Mouse (Mus musculus): Measurements from ENCODE around the gene Rfx7.
"Not testable (repeated sequence)": the region's sequence is repeated elsewhere in the genome, so short reads cannot be mapped to it uniquely, and the experiment has no call there.

Rfx7 gene

DNA sequence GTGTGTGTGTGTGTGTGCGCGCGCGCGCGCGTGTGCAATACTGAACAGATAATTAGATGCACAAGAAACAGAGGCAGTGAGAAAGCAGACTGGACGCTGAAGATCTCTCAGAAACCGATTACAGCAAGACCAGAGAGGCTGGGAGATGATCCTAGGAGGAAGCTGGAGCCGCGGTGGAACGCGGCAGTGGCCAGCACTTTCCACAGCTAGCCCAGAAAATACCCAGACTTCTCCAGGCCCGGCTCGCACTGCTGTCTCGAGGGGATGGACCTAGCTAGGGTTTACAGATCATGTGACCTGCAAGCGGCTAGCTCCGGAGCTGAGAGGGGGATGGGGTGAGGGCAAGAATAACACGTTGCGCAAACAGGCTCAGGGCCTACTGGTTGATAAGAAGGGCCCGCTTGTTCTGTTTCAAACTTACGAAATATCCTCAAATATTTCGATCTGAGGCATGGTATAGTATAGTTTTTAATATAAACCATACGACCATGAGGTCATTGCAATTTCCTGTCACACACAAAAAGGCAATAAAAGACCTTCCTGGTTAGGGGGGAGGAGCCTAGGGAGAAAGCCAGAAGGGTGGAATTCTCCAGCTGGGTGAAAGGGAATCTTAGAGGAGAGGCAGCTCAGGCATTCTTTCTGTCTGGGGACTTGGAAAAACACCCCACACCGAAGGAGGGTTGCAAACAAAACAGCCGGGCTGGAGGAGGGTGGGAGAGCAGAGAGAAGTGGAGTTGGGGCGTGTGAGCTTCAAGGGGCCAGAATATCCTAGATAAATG, 108.0 kb downstream of the Rfx7 start:
- DNase-seq (ENCODE audit: low read depth, low spot score), result peak; percentile 98

DNA sequence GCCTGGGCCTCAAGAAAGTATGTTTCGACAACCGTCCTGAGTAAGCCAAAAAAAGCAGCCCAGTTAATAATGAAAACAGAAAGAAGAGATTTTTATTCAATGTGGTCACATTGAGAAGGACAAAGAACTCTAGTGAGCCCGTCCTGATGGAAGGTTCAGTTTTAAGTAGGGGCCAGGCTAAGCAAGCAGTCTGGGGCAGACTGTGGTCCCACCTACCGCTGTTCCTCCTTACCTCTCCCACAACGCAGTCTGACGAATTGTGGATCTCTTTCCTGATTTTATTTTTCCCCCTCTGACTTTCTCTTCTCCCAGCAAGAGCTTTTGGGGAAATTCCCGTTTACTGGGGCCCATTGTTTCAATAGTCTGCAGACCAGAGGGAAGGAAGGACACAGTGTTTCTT, 108.6 kb downstream of the Rfx7 start:
- DNase-seq (ENCODE audit: low read depth, low spot score), result peak; percentile 61

DNA sequence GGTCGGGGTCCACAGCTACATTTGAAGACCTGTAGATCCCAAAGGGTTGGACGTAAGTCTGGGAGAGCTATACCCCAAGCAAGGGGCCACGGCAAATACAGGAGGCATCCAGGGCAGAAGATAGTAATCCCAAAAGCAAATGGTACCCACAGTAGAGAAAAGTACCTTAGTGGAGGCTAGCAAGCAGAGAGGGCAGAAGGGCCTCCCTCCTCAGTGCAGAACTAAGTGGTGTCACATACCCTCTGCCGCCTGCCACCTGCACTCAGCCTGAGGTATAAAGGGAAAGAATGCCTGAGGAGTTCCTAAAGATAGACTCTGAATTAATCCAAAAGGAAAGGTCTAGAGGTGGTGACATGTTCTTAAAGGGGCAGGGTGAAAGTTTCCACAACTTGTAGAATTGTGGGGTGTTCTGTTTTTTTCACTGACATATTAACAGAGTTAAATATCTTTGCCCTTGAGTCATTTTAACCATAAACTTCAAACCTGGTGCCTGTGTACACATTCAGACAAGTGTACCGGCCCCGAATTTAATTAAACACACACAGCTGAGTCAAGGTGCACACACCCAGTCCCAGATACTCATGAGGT, 109.1 kb downstream of the Rfx7 start:
- peak; percentile 27 for DNase-seq (ENCODE audit: low read depth, low spot score)

DNA sequence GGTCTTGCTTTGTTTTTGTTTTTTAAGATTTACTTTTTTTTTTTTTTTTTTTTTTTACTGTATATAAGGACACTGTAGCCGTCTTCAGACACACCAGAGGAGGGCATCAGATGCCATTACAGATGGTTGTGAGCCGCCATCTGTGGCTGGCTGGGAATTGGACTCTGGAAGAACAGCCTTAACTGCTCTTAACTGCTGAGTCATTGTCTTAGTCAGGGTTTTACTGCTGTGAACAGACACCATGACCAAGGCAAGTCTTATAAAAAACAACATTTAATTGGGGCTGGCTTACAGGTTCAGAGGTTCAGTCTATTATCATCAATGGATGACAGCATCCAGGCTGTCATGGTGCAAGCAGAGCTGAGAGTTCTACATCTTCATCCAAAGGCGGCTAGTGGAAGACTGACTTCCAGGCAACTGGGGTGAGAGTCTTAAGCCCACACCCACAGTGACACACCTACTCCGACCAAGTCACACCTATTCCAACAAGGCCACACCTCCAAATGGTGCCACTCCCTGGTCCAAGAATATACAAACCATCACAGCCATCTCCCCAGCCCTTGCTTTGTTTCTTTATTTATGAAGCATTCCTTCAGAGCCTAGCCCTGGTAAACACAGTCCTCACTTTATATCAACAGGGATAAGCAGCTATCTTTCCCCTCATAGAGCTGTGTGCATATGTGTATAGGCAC, 110.9 kb downstream of the Rfx7 start:
- DNase-seq (ENCODE audit: low read depth, low spot score), result not testable (repeated sequence)

DNA sequence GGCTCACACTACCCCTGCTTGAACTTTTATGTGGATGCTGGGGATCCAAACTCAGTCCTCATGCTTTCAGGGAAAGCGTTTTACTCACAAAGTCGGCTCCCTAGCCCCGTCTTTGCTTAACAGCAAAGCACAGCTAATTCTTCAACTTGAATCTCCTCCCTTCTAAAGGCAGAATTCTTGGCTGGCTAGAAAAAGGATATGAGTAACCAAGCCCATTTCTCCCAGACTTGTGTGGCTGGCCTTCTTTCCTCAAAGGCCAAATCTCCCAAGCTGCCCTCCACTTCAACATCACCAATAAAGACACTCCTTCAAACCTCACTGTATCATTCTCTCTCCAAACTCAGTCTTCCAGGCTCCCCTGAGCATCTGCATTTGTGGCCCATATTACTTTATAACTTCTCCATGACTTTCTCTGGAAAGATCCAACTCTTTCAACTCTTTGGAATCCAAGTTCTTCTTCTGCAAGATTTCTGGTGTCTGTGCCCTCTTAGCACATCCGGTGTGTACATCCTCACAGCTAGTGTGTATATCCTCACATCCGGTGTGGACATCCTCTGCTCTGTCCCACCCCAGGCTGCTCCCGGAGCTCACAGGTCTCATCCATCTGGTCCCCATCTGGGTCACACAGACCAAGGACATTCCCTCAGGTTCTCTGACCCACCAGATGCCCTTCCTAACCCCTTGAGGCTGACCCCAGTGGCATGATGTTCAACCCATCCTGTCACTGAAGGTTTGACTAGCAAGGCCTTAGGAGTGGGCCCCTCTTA, 111.8 kb downstream of the Rfx7 start:
- DNase-seq (ENCODE audit: low read depth, low spot score), result peak; percentile 64

DNA sequence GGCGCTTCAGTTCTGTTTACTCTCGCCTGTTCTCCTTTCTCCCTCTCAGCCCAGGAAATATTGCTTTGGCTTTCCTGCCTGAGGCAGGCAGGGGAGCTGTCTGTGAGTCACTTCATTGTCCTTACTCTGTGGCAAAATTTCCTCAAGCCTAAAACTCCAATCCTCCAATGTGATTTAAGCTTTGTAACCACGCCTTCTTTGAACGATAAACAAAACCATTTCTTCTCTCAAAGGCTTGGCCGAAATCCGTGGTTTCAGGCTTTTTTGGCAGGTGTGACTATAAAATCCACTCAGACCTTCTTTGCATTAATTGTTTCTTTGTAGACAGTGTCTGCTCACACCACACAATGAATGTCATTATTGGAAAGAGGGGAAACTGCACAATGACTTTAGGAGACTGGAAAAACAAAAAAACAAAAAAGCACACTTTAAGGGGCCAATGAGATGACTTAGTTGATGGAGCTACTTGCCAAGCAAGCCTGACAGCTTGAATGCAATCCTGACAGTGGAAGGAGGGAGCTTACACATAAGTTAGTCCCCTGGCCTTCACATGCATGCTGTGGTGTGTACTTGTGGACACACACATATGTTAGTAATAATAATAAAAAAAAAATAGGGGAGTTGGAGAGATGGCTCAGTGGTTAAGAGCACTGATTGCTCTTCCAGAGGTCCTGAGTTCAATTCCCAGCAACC, 112.5 kb downstream of the Rfx7 start:
- peak; percentile 91 for DNase-seq (ENCODE audit: low read depth, low spot score)

DNA sequence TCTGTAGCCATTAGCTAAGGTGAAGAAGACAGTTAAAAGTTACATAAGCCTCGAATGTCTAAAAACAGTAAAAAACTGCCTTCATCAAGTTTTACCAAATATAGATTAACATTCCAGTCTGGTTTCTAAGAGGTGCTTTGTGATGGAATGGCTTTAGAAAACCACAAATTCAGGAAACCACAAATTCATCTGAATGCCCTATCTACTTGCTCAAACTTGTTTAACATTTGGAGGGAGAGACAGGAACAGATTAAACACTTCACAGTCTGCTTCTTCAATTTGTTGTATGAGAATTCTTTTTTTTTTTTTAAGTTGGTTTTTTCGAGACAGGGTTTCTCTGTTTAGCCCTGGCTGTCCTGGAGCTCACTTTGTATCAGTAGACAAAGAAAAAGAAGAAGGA, 117.7 kb downstream of the Rfx7 start:
- peak; percentile 66 for DNase-seq (ENCODE audit: low read depth, low spot score)

DNA sequence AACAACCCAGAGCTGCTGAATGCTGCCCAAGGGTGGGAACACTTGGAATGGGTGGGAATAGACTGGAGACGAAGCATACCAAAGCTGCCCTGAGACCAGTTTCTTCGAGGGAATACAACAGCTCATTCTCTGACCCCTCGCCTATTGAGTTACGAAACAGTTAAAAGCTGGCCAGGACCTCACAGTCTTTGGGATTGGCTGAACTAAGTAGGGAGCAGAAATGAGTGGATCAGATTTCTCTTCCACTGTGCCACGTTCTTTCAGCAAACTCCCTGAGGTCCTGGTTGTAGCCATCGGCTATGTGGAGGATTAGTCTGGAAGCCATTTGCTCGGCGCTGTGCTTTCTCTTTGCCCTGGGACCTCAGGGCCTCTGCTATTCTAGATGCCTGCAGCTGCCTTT, 120.9 kb downstream of the Rfx7 start:
- peak; percentile 99 for DNase-seq (ENCODE audit: low read depth, low spot score)

DNA sequence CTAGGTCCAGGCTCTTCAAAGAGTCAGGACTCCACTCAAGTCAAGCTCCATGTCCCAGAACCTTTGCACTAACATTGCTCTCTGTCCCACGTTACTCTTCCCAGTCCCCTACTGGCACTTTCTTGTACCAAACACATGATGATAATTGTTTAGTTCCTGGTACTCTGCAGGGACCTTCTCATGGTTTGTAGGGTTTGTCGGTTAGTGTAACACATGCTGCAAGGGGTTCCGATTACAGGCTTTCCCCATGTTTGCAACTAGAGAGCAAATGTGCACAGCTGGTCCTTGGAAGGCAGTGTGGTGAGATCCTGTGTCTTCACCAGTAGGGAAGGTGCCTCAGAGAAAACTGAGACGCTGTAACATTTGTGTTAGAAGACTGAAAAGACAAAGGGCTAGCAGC, 121.5 kb downstream of the Rfx7 start:
- DNase-seq (ENCODE audit: low read depth, low spot score), result peak; percentile 62

DNA sequence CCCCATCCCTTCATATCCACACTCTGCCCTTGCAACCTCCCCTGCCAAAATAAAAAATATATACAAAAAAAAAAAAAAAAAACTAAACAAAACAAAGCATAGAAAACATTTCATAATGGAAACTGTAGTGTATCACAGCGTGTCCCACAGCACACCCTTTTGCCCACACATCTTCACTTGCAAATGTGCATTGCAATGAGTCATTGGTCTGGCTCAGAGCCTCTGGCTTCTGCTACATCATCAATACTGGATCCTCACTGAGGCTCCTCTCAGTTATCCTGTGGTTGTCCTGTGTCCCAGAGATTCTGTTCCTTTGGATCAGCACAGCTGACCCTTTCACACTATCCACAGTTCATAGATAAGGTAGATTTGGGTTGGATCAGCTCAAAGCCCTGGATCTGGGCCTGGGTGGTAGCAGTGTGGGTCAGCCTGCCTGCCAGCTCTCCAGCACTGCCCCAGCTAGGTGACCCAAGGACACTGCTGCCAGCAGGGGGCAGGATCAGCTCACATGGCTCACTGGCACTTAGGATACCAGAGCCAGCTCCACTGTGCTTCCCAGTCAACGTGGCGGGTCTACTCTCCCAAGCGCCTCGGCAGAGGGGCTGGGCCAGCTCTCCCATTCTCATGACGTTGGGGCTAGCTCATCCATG, 122.7 kb downstream of the Rfx7 start:
- DNase-seq (ENCODE audit: low read depth, low spot score), result peak; percentile 50

DNA sequence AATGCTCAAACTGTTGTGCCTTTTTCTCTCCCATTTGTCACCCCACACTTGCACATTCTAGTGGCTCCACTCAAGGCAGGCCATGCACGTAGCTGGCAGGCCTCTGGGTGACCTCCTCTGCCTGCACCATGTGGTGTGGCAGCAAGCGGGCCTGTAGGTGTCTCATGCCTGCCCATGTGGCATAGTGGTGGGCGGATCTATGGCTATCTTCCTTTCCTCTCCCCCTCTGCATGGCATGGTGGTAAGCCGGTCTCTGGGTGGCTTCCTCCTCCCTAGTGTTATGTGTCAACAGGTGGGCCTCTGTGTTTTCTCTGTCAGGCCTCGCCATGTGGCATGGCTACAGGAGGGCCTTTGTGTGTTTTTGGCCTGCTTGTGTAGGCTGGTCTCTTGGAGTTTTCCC, 123.6 kb downstream of the Rfx7 start:
- DNase-seq (ENCODE audit: low read depth, low spot score), result no peak

DNA sequence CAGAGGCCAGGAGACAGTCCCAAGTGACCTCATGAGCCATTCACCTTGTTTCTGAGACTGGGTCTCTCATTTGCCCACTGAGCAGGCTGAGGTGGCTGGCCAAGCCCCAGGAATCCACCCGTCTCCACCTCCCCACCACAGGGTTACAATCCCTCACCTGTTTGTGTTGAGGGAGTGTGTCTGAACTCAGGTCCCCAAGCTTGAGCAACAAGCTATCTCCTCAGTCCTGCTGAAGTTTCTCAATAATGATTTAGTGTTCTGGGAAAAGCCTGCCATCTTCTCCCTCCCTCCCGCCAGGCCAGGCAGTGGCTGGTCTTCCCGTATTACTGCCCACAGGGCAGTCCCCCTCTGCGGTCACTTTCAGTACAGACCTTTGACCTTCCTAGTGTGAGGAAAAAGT, 124.5 kb downstream of the Rfx7 start:
- DNase-seq (ENCODE audit: low read depth, low spot score), result no peak

DNA sequence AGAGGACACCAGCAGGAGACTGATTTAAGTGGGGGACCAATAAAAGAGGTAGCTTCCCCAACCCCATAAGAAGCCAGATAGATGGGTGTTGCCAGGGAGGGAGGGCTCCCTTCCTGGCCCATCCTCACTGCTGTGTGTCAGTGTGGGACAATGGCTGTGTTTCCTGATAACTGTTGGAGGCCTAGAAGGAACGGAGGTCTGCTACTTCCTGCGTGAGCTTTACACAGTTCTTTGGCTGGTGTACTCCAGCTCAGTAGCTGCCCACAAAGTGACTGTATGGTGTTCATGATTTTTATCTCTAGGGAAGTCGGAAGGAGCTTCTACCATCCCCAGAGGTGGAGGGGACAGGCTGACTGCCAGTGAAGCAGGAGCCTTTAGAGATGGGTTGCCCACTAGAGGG, 124.9 kb downstream of the Rfx7 start:
- DNase-seq (ENCODE audit: low read depth, low spot score), result no peak

DNA sequence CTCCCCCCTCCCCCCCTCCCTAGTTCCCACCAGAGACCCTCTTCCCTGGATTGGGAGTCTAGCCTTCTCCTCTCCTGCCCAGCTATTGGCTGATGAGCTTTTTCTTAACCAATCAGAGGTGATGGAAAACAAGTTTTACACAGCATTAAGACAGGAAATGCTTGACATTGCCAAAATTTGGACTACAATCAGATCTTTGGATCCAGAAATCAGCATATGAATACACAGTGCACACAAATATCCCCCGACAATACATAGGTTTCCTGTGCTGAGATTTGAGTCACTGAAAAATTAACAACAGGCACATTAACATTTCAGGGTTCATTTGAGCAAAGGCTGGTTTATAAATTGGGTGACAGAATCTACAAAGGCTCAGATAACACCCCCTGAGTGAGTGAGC, 125.7 kb downstream of the Rfx7 start:
- DNase-seq (ENCODE audit: low read depth, low spot score), result no peak

DNA sequence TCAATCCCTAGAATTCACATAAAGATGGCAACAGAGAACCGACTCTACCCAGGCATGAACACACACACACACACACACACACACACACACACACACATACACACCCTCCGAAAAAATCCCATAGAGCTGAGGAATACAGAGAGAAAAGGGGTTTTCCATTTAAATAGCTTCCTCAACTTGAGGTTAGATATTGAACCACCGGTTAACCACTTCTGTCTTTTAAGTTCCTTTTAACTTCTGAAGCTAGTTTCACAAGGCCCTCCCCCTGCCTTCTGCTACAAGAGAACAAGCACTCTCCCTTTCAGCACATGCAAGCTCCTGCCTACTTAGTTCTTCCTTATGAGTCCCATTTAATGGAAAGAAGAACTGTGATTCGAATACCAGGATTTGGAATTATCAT, 128.1 kb downstream of the Rfx7 start:
- peak; percentile 20 for DNase-seq (ENCODE audit: low read depth, low spot score)

DNA sequence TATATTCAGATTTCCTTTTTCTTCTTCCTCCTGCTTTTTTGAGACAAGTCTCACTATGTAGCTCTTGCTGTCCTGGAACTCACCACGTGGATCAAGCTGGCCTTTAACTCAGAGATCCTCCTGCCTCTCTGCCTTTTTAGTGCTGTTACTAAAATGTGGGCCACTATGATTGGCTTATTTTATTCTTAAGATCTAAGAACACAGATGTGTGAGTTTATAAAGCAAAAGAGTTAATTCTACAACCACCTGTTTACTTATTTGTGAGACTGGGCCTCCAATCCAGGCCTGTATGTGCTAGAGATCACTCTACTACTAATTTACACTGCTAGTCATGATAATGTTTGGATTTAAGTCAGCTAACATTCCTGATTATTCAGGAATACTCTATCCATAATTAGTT, 128.9 kb downstream of the Rfx7 start:
- peak; percentile 24 for DNase-seq (ENCODE audit: low read depth, low spot score)

DNA sequence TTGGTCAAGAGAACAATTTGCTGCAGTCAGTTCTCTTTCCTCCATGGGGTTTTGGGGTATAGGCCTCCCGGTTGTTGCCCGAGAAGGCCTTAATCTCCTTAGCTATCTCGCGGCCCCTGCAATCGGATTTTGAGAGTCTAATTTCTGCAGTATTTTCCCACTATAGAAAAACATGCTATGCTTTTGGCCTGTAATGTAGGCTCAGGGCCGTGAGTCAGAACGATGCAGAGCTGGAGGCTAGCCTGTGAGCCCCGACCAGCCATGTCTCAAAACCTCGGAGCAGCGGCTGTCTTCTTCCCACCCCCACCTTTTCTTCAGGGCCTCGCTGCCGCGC, 129.5 kb downstream of the Rfx7 start:
- DNase-seq (ENCODE audit: low read depth, low spot score), result no peak

DNA sequence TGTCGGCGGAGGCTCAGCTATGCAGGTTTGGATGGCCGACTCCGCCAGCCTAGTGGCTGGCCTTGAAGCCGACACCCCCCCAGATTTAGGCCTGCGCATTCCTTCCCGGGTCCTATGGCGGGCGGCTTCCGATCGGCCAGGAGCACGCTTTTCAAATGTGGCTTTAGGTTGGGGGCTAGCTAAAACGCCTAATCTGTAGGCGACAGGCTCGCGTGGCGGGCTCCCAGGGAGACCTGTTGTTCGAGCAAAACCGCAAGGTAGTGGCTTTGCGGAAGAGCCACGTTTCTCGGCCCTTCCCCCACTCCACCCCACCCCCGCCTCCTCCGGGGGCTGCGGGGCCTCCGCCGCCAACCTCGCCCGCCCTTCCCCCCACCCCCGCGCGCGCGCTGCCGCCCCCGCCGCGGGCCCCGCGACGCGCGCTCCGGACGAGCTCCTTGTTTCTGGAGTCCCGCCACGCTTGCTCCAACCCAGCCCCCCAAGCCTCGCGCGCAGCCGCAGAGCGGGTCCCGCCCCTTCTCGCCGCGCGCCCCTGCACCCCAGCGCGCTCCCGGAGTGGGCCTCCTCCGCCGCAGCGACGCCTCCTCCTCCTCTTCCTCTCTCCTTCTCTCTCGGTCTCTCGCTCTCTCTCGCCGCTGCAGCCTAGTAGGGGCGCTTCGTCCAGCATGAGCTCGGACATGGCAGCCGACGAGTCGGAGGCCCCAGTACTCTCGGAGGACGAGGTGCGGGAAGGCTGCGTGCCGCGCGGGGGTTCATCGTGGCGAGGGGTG, 130.0 kb downstream of the Rfx7 start, which contains the start of gene Nedd4:
TSS of gene Nedd4 (plus strand) at position 452 of the 767 bp plus-strand sequence.
- DNase-seq (ENCODE audit: low read depth, low spot score), result peak; percentile 84

DNA sequence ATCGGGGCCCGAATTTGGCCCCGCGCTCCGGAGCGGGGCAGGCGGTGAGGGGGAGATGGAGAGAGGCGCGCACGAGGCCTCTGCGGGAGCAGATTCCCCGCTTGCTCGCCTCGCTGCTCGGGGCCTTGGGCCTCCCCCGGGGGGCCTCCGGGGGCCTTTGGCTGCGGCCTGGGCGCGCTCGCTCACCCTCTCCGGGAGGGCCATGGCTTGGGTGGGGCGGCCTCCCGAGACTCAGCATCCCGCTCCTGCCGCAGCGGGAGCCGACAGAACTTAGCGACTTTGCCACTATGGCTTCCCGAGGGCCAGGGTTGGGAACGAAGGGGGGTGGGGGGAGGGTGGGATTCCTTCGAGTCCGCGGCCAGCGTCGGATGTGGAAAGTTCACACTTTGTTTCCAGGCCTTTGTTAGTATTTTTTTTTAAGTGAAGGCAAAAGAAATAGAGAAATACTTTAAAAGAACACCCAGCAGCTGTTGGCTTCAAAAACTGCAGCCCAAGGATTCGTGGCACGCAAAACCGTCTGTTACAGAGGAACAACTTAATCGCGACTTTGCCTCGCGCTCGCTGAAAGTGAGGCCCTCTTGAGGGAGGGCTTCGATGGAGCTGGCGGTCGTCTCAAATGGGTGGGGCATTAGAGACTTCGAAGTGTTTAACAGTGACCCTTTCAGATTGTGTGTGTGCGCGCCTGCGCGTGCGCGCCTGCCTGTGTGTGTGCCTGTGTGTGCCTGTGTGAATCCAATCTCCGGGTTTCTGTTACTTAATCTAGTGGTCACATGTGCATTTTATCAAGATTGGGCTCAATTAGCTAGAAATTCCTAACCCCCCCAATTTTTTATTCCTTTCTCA, 130.9 kb downstream of the Rfx7 start:
- DNase-seq (ENCODE audit: low read depth, low spot score), result peak; percentile 89

Measured in 3T3-L1 (cell line).